Mouse (Mus musculus): ENCODE results near the gene Rab30.

- TF ChIP-seq CTCF (conservative IDR thresholded peaks at IDR 0.05; ENCODE audit: low read length) (no peak), NANOG (IDR thresholded peaks at IDR 0.05; ENCODE audit: borderline replicate concordance, low read length) (no peak)
Measured at GRCm38 (mm10) chr7:92774741-92775140, 33.3 kb downstream of the Rab30 start.

All from E14TG2a.4 (cell line).